ENCODE assay signal across 16 mouse cellular contexts in the genomic region with DNA sequence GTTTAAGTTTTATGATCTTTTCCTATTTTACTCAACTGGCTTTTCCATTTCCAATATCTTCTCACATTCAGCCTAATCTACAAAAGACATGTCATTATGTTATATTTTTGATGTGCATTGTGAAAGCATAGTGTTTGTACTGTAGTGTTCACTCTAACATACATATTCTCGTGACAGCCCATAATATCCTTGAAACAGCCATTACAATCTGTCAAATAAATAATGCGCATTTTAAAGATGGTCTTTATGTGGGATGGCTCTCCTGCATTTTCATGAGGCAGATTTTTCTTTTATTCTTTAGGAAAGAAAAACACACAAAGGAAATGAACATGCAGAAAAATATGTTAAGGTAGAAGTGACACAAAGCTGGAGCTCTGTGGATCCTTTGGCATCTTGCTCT.
"Had no signal": no experiment of that assay in that cellular context is flagged by ENCODE, and none has a peak within 500 bp of the region (broad histone marks: within the 10 kb centered on the region; RNA-seq: fewer than 3 reads in every experiment).

No protein-coding gene starts in this region.

- H3K4me2 ChIP-seq: limb, embryonic 12.5 days; liver, embryonic 13.5 days; lung, embryonic 15.5 days; stomach, embryonic 15.5 days had no signal

- DNase-seq: kidney, adult 18-20 months; kidney, postnatal 10 days; kidney, postnatal 4 days; liver; liver, embryonic 13.5 days; liver, postnatal 0 days; lung, postnatal 14 days; right cerebral cortex, postnatal 14 days; thymus, adult 2 months; thymus, postnatal 25 days had no signal

- H3K4me1 ChIP-seq: limb, embryonic 12.5 days; liver, embryonic 13.5 days; lung, embryonic 15.5 days; megakaryocyte, embryonic 14.5 days; stomach, embryonic 15.5 days had no signal

- H3K4me3 ChIP-seq: layer of hippocampus, adult 2 months; limb, embryonic 12.5 days; liver, embryonic 13.5 days; lung, embryonic 15.5 days; megakaryocyte, embryonic 14.5 days; stomach, embryonic 15.5 days had no signal

- H3K9me3 ChIP-seq: liver, embryonic 13.5 days; lung, embryonic 15.5 days; stomach, embryonic 15.5 days had no signal

- H3K36me3 ChIP-seq: limb, embryonic 12.5 days; liver, embryonic 13.5 days; lung, embryonic 15.5 days; stomach, embryonic 15.5 days had no signal

- H3K27ac ChIP-seq: layer of hippocampus, adult 2 months; limb, embryonic 12.5 days; liver, embryonic 13.5 days; lung, embryonic 15.5 days; macrophage; stomach, embryonic 15.5 days had no signal

- ATAC-seq: liver, postnatal 0 days had no signal

- H3K9ac ChIP-seq: limb, embryonic 12.5 days; liver, embryonic 13.5 days; liver, postnatal 0 days; lung, embryonic 15.5 days; stomach, embryonic 15.5 days had no signal

- H3K27me3 ChIP-seq: limb, embryonic 12.5 days; liver, embryonic 13.5 days; lung, embryonic 15.5 days; megakaryocyte, embryonic 14.5 days; stomach, embryonic 15.5 days had no signal
